Mouse (Mus musculus): ENCODE results near the gene Mchr1. TPM values are rescaled to one million over a fixed set of nuclear protein-coding genes. Genes with fewer than 3 reads are reported as not detected.

Mchr1 gene
- polyA plus RNA-seq, 1 experiment from 2014 or later, result 1.3 TPM

DNA sequence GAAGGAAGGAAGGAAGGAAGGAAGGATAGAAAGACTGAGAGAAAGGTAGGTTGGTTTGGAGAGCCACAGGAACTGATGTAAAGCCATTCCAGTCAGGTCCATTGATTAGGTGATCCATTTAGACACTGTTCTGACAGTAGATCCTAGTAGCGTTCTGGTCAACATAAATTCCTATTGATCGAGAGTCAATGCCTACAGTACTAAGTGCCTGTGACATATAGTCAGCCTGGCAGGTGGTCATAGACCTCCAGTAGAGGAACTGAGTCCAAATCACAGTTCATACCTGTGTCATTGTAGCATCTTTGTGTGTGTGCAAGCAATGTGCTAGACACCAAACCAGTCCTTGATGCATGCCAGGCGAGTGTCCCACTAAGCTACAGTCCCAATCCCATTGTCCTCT, 7.0 kb upstream of the Mchr1 start:
- Histone ChIP-seq H3K4me3 (replicated peaks) (no peak overlapping the region), H3K27ac (no peak overlapping the region), H3K36me3 (no peaks in the 10 kb centered on the region), H3K9ac (no peak overlapping the region), H3K27me3 (replicated peaks) (no peaks in the 10 kb centered on the region), H3K4me1 (no peaks in the 10 kb centered on the region), H3K9me3 (no peaks in the 10 kb centered on the region), H3K4me2 (no peak overlapping the region)
- no peak for ATAC-seq (ENCODE audit: insufficient read depth, low FRiP score, low read depth)
- WGBS, result 90% methylated on average over 3 of the region's 3 CpGs

DNA sequence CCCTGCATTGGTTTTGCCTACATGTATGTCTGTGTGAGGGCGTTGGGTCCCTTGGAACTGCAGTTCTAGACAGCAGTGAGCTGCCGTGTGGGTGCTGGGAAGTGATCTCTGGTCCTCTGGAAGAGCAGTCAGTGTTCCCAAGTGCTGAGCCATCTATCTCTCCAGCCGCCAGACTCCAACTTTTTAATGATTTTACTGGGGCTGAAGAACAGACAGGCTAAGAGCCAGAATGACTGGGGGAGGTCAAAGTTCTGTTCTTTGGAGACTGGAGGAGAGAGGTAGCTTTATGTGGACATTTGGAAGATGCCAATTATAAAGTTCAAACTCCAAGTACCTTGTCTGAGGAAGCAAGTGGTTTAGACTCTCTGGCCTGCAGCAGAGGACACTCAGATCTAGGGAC, 5.5 kb upstream of the Mchr1 start:
- no peak overlapping the region for H3K4me2 ChIP-seq
- no peaks in the 10 kb centered on the region for H3K36me3 ChIP-seq
- H3K4me3 ChIP-seq (replicated peaks), result no peak overlapping the region
- H3K4me1 ChIP-seq, result no peaks in the 10 kb centered on the region
- no peak overlapping the region for H3K9ac ChIP-seq
- no peaks in the 10 kb centered on the region for H3K9me3 ChIP-seq
- no peak for ATAC-seq (ENCODE audit: insufficient read depth, low FRiP score, low read depth)
- no peaks in the 10 kb centered on the region for H3K27me3 ChIP-seq (replicated peaks)
- no peak overlapping the region for H3K27ac ChIP-seq
- 47% methylated on average over 3 of the region's 3 CpGs for WGBS

DNA sequence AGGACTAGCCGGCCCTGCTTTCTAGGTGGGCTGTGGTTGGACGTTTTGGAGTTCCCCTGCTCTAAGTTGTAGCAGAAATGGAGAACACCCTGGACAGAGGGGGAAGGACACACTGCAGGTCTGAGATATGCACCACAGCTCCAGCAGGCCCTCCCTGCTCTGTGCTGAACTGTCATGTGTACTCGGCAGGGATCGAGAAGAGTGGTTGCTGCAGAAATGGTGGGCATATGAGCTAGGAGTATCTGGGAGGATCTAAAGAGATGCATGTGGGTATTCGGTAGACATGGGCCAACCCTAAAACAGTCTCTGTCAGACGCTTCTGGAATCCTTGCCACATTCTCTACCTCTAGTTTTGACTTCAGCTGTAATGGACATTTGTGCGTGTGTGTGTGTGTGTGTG, 4.0 kb upstream of the Mchr1 start:
- H3K27ac ChIP-seq, result no peak overlapping the region

DNA sequence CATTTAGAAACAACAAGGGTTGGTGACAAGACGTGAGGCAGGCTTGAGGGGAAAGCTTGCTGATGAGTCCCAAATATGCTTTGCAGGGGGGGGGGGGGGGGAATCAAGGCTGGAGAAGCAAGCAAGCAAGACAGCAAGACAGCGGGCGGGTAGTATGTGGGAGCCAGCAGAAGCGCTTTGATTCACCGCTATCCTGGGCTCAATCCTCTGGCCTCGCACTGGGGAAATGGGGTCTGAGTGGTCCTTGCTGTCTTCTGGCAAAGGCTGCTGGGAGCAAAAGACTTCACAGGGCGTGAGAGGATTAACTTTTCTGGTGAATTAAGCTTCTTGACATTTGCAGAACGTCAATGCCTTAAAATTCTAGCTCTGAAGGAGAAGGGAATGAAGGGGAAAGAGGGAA, 763 bp downstream of the Mchr1 start:
- ATAC-seq (ENCODE audit: insufficient read depth, low FRiP score, low read depth), result no peak
- Histone ChIP-seq H3K9me3 (no peaks in the 10 kb centered on the region), H3K9ac (no peak overlapping the region), H3K36me3 (no peaks in the 10 kb centered on the region), H3K4me2 (peak overlapping the region; percentile 79), H3K27ac (no peak overlapping the region), H3K4me1 (peaks cover 12% of the 10 kb centered on the region), H3K4me3 (replicated peaks) (peak overlapping the region; percentile 43), H3K27me3 (replicated peaks) (peaks cover 11% of the 10 kb centered on the region)
- WGBS, result 3% methylated on average over 8 of the region's 8 CpGs

More for the DNA sequence above, 4.0 kb upstream of the Mchr1 start:
- H3K9ac ChIP-seq, result no peak overlapping the region
- no peak for ATAC-seq (ENCODE audit: insufficient read depth, low FRiP score, low read depth)
- H3K4me2 ChIP-seq, result no peak overlapping the region
- H3K4me3 ChIP-seq (replicated peaks), result no peak overlapping the region
- 78% methylated on average over 7 of the region's 7 CpGs for WGBS
- no peaks in the 10 kb centered on the region for H3K36me3 ChIP-seq
- H3K27me3 ChIP-seq (replicated peaks), result no peaks in the 10 kb centered on the region; the same call in 1 of the 2 replicates
- H3K9me3 ChIP-seq, result no peaks in the 10 kb centered on the region
- H3K4me1 ChIP-seq, result peaks cover 10% of the 10 kb centered on the region

DNA sequence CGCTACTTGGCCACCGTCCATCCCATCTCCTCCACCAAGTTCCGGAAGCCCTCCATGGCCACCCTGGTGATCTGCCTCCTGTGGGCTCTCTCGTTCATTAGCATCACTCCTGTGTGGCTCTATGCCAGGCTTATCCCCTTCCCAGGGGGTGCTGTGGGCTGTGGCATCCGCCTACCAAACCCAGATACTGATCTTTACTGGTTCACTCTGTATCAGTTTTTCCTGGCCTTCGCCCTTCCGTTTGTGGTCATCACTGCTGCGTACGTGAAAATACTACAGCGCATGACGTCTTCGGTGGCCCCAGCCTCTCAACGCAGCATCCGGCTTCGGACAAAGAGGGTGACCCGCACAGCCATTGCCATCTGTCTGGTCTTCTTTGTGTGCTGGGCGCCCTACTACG, 2.2 kb downstream of the Mchr1 start:
- no peak for ATAC-seq (ENCODE audit: insufficient read depth, low FRiP score, low read depth)
- Histone ChIP-seq H3K4me2 (no peak overlapping the region), H3K9ac (no peak overlapping the region), H3K4me1 (peaks cover 12% of the 10 kb centered on the region), H3K27ac (no peak overlapping the region), H3K36me3 (no peaks in the 10 kb centered on the region), H3K4me3 (replicated peaks) (no peak overlapping the region), H3K9me3 (no peaks in the 10 kb centered on the region), H3K27me3 (replicated peaks) (peaks cover 11% of the 10 kb centered on the region)
- 88% methylated on average over 18 of the region's 18 CpGs for WGBS

DNA sequence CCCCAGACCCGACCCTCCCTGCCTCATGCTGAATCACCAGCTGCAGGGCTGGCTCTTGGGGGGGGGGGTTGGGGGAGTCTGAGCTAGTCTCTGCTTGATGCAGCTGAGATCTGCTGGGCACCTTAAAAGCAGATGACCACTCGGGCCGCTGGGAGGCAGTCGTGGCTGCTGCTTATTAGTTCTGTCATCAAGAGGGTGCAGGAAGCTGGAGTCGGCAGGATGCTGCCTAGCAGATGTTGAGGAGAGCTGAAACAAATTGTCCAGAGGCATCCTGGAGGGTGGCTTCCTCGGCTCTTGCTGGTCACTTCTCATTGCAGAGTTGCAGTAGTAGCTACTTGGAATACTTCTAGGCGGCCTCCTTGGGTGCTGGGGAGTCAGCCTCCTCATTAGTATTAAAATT, 4.0 kb downstream of the Mchr1 start:
- 21% methylated on average over 7 of the region's 7 CpGs for WGBS
- Histone ChIP-seq H3K27me3 (replicated peaks) (peaks cover 11% of the 10 kb centered on the region), H3K9me3 (no peaks in the 10 kb centered on the region), H3K27ac (no peak overlapping the region), H3K4me1 (peaks cover 12% of the 10 kb centered on the region), H3K36me3 (no peaks in the 10 kb centered on the region), H3K9ac (no peak overlapping the region), H3K4me3 (replicated peaks) (no peak overlapping the region), H3K4me2 (no peak overlapping the region)
- no peak for ATAC-seq (ENCODE audit: insufficient read depth, low FRiP score, low read depth)

DNA sequence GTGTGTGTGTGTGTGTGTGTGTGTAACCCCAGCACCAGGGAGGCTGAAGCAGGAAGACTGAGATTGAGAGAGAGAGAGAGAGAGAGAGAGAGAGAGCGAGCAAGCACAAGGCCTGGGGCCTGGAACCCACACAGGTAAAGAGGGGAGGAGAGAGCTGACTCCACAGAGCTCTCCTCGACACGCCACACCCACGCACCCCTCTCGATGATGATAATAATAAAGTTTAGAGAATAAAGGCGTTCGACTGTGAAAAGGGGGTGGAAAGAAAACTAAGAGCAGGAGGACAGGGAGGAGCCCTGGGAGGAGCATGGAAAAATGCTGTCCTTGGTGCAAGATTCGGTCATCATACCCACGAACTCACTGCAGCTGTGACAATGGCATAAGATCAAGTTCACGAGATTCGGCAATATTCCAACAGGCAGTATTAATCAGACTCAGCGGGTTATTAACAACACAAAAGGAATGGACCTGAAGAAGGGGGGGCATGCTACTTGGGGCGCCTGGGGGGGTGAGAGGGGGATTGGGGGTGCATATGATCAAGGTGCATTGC, 4.6 kb downstream of the Mchr1 start:
- peaks cover 11% of the 10 kb centered on the region for H3K27me3 ChIP-seq (replicated peaks)
- no peak overlapping the region for H3K4me3 ChIP-seq (replicated peaks)
- WGBS, result 67% methylated on average over 13 of the region's 13 CpGs
- no peak for ATAC-seq (ENCODE audit: insufficient read depth, low FRiP score, low read depth)
- no peak overlapping the region for H3K27ac ChIP-seq
- no peak overlapping the region for H3K4me2 ChIP-seq
- no peak overlapping the region for H3K9ac ChIP-seq
- H3K36me3 ChIP-seq, result no peaks in the 10 kb centered on the region
- H3K9me3 ChIP-seq, result no peaks in the 10 kb centered on the region
- H3K4me1 ChIP-seq, result peaks cover 12% of the 10 kb centered on the region

DNA sequence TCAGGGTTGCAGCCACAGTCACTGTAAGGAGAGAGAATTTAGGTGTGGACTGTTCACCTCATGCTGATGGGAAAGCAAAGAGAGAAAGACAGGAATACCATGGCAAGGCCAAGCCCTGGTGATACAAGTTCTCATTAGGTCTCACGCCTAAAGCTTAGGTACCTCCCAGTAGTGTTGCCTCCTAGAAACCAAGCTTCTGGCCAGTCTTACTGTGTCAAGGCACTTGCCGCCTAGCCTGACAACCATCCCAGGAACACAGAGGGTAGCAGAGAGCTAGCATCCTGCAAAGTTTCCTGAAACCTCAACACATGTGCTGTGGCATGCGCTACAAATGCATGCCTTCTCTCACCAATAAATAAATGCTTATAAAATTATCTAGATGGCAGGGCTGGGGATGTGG, 11.6 kb downstream of the Mchr1 start:
- 86% methylated on average over 3 of the region's 3 CpGs for WGBS
- Histone ChIP-seq H3K27ac (peak overlapping the region; percentile 77; the same call in 1 of the 2 replicates), H3K27me3 (replicated peaks) (no peaks in the 10 kb centered on the region), H3K4me3 (replicated peaks) (no peak overlapping the region), H3K4me2 (no peak overlapping the region), H3K9ac (no peak overlapping the region), H3K4me1 (peaks cover 10% of the 10 kb centered on the region), H3K9me3 (no peaks in the 10 kb centered on the region), H3K36me3 (no peaks in the 10 kb centered on the region)
- ATAC-seq (ENCODE audit: insufficient read depth, low FRiP score, low read depth), result no peak

DNA sequence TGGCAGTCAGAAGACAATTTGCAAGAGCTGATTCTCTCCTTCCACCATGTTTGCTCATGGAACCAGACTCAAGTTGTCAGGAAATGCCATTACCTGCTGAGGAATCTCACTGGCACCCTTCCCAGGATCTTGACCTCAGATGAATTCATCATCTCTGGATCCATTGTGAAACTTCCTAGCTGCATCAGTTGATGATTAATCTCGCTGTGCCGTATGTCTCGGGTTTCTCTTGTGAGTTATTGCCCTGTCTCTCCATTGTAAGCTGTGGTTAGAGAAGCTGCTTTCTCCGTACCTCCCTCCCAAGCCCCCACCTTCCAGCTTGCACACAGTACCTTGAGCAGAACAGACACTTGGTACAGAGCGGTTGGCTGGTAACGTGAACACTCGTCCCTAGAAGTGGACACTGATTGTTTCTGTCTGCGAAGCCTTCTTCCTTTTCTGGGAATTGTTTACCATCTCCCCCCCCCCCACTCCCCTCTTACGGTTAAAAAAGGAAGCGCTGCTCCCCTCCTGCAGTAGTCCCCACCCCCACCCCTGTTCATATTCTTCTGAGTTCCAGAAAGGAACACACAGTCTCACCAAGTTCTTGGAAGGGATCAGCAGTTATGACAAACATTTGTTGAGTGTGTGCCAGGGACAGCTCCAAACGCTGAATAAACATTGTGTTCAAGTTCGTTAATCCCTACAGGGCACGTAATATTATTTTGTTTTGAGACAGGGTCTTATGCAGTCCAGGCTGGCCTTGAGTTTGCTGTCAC, 12.5 kb downstream of the Mchr1 start:
- Histone ChIP-seq H3K4me2 (peak overlapping the region; percentile 45), H3K27me3 (replicated peaks) (no peaks in the 10 kb centered on the region), H3K36me3 (no peaks in the 10 kb centered on the region), H3K9me3 (no peaks in the 10 kb centered on the region), H3K27ac (peak overlapping the region; percentile 77), H3K9ac (no peak overlapping the region), H3K4me3 (replicated peaks) (peak overlapping the region; percentile 13; the same call in 1 of the 2 replicates), H3K4me1 (peaks cover 10% of the 10 kb centered on the region)
- 4% methylated on average over 13 of the region's 13 CpGs for WGBS
- peak; percentile 67; the same call in 1 of the 2 replicates for ATAC-seq (ENCODE audit: insufficient read depth, low FRiP score, low read depth)

DNA sequence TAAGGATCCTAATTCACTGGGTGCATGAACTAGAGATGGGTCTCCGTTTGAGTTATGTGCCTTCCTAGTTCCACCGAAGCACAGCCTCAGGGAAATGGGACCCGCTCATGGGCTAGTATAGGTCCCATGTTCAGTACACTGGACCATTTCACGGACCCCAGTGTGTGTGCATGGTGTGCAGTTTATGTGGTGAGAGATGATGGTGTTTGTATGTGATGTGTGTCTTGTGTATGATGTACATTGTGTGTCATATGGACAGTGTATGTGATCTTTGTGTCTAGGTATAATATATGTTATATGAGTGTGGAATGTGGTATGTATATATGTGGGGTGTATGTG, 13.0 kb downstream of the Mchr1 start:
- 48% methylated on average over 4 of the region's 4 CpGs for WGBS
- Histone ChIP-seq H3K27ac (peak overlapping the region; percentile 77), H3K36me3 (no peaks in the 10 kb centered on the region), H3K4me1 (peaks cover 10% of the 10 kb centered on the region), H3K4me2 (peak overlapping the region; percentile 45), H3K4me3 (replicated peaks) (no peak overlapping the region), H3K27me3 (replicated peaks) (no peaks in the 10 kb centered on the region), H3K9me3 (no peaks in the 10 kb centered on the region), H3K9ac (no peak overlapping the region)
- ATAC-seq (ENCODE audit: insufficient read depth, low FRiP score, low read depth), result peak; percentile 29; the same call in 1 of the 2 replicates

DNA sequence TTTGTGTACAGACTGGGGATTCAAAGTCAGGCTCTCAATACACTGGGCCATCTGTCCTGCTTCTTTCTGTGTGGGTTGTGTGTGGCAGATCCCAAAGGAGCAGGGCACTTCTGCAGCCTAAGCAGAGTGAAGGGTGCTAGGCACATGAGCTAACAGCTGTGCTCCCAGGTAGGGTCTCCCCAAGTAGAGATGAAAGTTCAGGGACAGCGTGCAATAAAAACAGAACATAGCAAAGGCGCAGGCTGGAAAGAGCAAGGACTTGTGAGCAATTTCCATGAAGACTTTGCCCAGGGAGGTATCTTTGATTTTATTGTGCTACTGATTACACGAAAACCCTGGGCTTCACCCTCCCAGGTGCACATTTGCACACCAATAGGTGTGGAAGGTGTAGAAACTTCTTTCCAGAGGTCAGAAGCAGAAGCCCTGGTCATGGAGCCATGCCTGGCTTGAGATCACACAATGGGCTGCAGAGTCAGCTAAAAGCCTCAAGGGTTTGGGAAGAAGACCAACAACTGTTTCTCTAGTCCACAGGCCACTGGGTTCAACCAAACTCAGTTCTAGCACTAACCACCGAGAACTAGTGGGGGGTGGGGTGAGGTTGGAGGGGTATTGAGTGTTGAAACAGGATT, 13.8 kb downstream of the Mchr1 start:
- Histone ChIP-seq H3K9ac (no peak overlapping the region), H3K9me3 (no peaks in the 10 kb centered on the region), H3K36me3 (no peaks in the 10 kb centered on the region), H3K27ac (peak overlapping the region; percentile 52; the same call in 1 of the 2 replicates), H3K27me3 (replicated peaks) (no peaks in the 10 kb centered on the region), H3K4me3 (replicated peaks) (no peak overlapping the region), H3K4me1 (peaks cover 10% of the 10 kb centered on the region), H3K4me2 (no peak overlapping the region)
- ATAC-seq (ENCODE audit: insufficient read depth, low FRiP score, low read depth), result no peak
- 87% methylated on average over 4 of the region's 4 CpGs for WGBS

DNA sequence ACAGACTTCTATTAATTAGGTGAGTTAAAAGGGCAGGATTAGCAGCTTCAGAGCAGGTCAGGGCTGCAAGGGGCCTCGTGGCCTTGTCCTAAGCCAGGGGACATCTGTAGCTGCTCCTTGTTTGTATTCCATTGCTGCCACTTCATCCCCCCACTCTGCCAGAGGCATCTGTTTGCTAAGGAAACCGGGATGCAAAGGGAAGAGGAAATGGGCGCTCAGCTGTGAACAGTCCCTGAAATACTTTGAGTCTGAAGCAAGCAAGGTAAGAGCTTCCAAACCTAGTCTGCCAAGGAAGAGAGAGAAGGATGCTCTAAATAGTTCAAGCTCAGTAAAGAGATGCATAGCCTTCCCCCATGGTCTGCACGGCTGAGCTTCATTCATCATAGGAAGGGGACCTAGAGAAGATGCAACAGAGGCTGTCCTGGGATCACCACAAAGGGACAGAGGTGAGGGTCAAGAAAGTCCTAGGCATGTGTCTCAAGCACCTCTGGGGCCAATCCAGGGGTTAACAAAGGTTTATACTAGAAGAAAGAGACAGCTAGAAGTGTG, 17.4 kb downstream of the Mchr1 start:
- H3K9ac ChIP-seq, result no peak overlapping the region
- H3K36me3 ChIP-seq, result no peaks in the 10 kb centered on the region
- no peaks in the 10 kb centered on the region for H3K27me3 ChIP-seq (replicated peaks)
- no peak overlapping the region for H3K4me2 ChIP-seq
- H3K27ac ChIP-seq, result no peak overlapping the region
- no peak overlapping the region for H3K4me3 ChIP-seq (replicated peaks)
- H3K9me3 ChIP-seq, result no peaks in the 10 kb centered on the region
- WGBS, result 46% methylated on average over 4 of the region's 4 CpGs
- H3K4me1 ChIP-seq, result peaks cover 2% of the 10 kb centered on the region
- no peak for ATAC-seq (ENCODE audit: insufficient read depth, low FRiP score, low read depth)

Data from stomach, embryonic 15.5 days (tissue).